Mouse (Mus musculus) MEL (cell line): Measurements from ENCODE around the gene Traf2. TPM values are rescaled to one million over a fixed set of nuclear protein-coding genes. Genes with fewer than 3 reads are reported as not detected.

Experiments used
- DNase-seq: peaks from one replicate; pipeline ENCODE4 v3.0.0; 2011; ENCODE audit warnings: low read depth, low spot score
- H3K27ac ChIP-seq: 2 replicates; pipeline ENCODE4 v1.5.1; 2012; ENCODE audit warnings: low read depth, mild to moderate bottlenecking, control low read depth, low read length, moderate library complexity; ENCODE audit not compliant: control insufficient read depth
- H3K27me3 ChIP-seq, 2 experiments: fragments of 150-350 bp in 1 of 2; sonication (generic) in 1 of 2; 2 replicates each; pipeline ENCODE4 v1.6.1; 2012; ENCODE audit warnings: low read length in 2 of 2, mild to moderate bottlenecking in 2 of 2, improper control_type of control experiment in 1 of 2, moderate library complexity in 1 of 2; ENCODE audit not compliant: insufficient read depth in 2 of 2, control insufficient read depth in 1 of 2
- H3K36me3 ChIP-seq, 2 experiments: 2 replicates each; pipeline ENCODE4 v1.6.1; 2012 to 2014; ENCODE audit warnings: low read length in 2 of 2, improper control_type of control experiment in 1 of 2, inconsistent platforms in 1 of 2, mild to moderate bottlenecking in 1 of 2; ENCODE audit not compliant: insufficient read depth in 2 of 2, control insufficient read depth in 1 of 2
- H3K4me1 ChIP-seq, 2 experiments: fragments of 150-350 bp in 1 of 2; sonication (generic) in 1 of 2; 2 replicates each; pipeline ENCODE4 v1.6.1; 2012; ENCODE audit warnings: low read length in 2 of 2, improper control_type of control experiment in 1 of 2, mild to moderate bottlenecking in 1 of 2; ENCODE audit not compliant: insufficient read depth in 2 of 2, control insufficient read depth in 1 of 2
- H3K4me3 ChIP-seq, 2 experiments: fragments of 150-350 bp in 1 of 2; sonication (generic) in 1 of 2; 2 replicates each; pipeline ENCODE4 v1.5.1; 2012; ENCODE audit warnings: low read depth in 2 of 2, low read length in 2 of 2, mild to moderate bottlenecking in 2 of 2, moderate library complexity in 2 of 2, control low read depth in 1 of 2, improper control_type of control experiment in 1 of 2; ENCODE audit not compliant: control insufficient read depth in 1 of 2, insufficient read depth in 1 of 2
- H3K79me2 ChIP-seq: 2 replicates; pipeline ENCODE4 v1.6.1; 2012; ENCODE audit warnings: mild to moderate bottlenecking, low read length, moderate library complexity; ENCODE audit not compliant: control insufficient read depth, poor library complexity, insufficient read depth
- H3K9ac ChIP-seq: 2 replicates; pipeline ENCODE4 v1.6.1; 2012; ENCODE audit warnings: low read depth, mild to moderate bottlenecking, control low read depth, low read length, moderate library complexity; ENCODE audit not compliant: control insufficient read depth, poor library complexity, severe bottlenecking
- H3K9me3 ChIP-seq: fragments of 150-350 bp; sonication (generic); replicated peaks from 2 replicates; pipeline ENCODE4 v1.6.1; 2012; ENCODE audit warnings: mild to moderate bottlenecking, low read length, improper control_type of control experiment, moderate library complexity; ENCODE audit not compliant: insufficient read depth
- CHD1 ChIP-seq: IDR thresholded peaks from 2 replicates; pipeline ENCODE4 v1.6.1; 2012; ENCODE audit warnings: low read depth, mild to moderate bottlenecking, inconsistent platforms, low read length, improper control_type of control experiment
- CTCF ChIP-seq, 3 experiments: IDR thresholded peaks in 2 of 3; conservative IDR thresholded peaks in 1 of 3; 2 replicates each; pipeline ENCODE4 v1.5.1; 2011 to 2012; ENCODE audit warnings: low read length in 3 of 3, low read depth in 2 of 3, mild to moderate bottlenecking in 2 of 3, improper control_type of control experiment in 1 of 3, inconsistent platforms in 1 of 3, mixed read lengths in 1 of 3, moderate library complexity in 1 of 3; ENCODE audit not compliant: control insufficient read depth in 1 of 3, insufficient read depth in 1 of 3, poor library complexity in 1 of 3, severe bottlenecking in 1 of 3
- E2F4 ChIP-seq: IDR thresholded peaks from 2 replicates; pipeline ENCODE4 v1.6.1; 2011; ENCODE audit warnings: low read depth, low read length, improper control_type of control experiment, borderline replicate concordance
- EP300 ChIP-seq, 2 experiments: IDR thresholded peaks; 2 replicates each; pipeline ENCODE4 v1.6.1; 2011; ENCODE audit warnings: improper control_type of control experiment in 2 of 2, low read length in 2 of 2, low read depth in 1 of 2, mild to moderate bottlenecking in 1 of 2
- ETS1 ChIP-seq: IDR thresholded peaks from 2 replicates; pipeline ENCODE4 v1.6.1; 2012; ENCODE audit warnings: low read depth, mild to moderate bottlenecking, inconsistent platforms, low read length, improper control_type of control experiment, moderate library complexity
- GATA1 ChIP-seq: IDR thresholded peaks from 2 replicates; pipeline ENCODE4 v1.6.1; 2011; ENCODE audit warnings: low read depth, low read length, improper control_type of control experiment
- JUND ChIP-seq: IDR thresholded peaks from 2 replicates; pipeline ENCODE4 v1.6.1; 2011; ENCODE audit warnings: low read depth, mild to moderate bottlenecking, improper control_type of control experiment, low read length
- KAT2A ChIP-seq: conservative IDR thresholded peaks from 2 replicates; pipeline ENCODE4 v1.6.1; 2012; ENCODE audit warnings: low read depth, low read length, improper control_type of control experiment, inconsistent platforms
- MYC ChIP-seq: IDR thresholded peaks from 2 replicates; pipeline ENCODE4 v1.6.1; 2011; ENCODE audit warnings: low read depth, mild to moderate bottlenecking, low read length, improper control_type of control experiment, moderate library complexity
- NELFE ChIP-seq: IDR thresholded peaks from 2 replicates; pipeline ENCODE4 v1.6.1; 2011; ENCODE audit warnings: low read depth, low read length, improper control_type of control experiment
- POLR2A ChIP-seq, 2 experiments: IDR thresholded peaks; 2 replicates each; pipeline ENCODE4 v1.6.1; 2011 to 2012; ENCODE audit warnings: low read length in 2 of 2, mild to moderate bottlenecking in 2 of 2, control low read depth in 1 of 2, improper control_type of control experiment in 1 of 2, low read depth in 1 of 2, moderate library complexity in 1 of 2; ENCODE audit not compliant: control insufficient read depth in 1 of 2, insufficient read depth in 1 of 2, poor library complexity in 1 of 2
- POLR2AphosphoS5 ChIP-seq: IDR thresholded peaks from 2 replicates; pipeline ENCODE4 v1.6.1; 2012; ENCODE audit warnings: low read depth, borderline replicate concordance, mild to moderate bottlenecking, inconsistent platforms, low read length, moderate library complexity, mixed read lengths
- RAD21 ChIP-seq: IDR thresholded peaks from 2 replicates; pipeline ENCODE4 v1.6.1; 2011; ENCODE audit warnings: mild to moderate bottlenecking, low read depth, low read length, improper control_type of control experiment
- RCOR1 ChIP-seq: IDR thresholded peaks from 2 replicates; pipeline ENCODE4 v1.6.1; 2012; ENCODE audit warnings: low read depth, mild to moderate bottlenecking, inconsistent platforms, low read length, improper control_type of control experiment
- SIN3A ChIP-seq: IDR thresholded peaks from 2 replicates; pipeline ENCODE4 v1.6.1; 2012; ENCODE audit warnings: low read length, improper control_type of control experiment, inconsistent platforms
- SMC3 ChIP-seq: IDR thresholded peaks from 2 replicates; pipeline ENCODE4 v1.6.1; 2011; ENCODE audit warnings: low read depth, low read length, improper control_type of control experiment
- TCF12 ChIP-seq: IDR thresholded peaks from 2 replicates; pipeline ENCODE4 v1.6.1; 2014; ENCODE audit warnings: low read depth, mild to moderate bottlenecking, inconsistent platforms, low read length, improper control_type of control experiment, moderate library complexity
- UBTF ChIP-seq: IDR thresholded peaks from 2 replicates; pipeline ENCODE4 v1.6.1; 2012; ENCODE audit warnings: low read depth, mild to moderate bottlenecking, inconsistent platforms, low read length, improper control_type of control experiment, moderate library complexity, borderline replicate concordance; ENCODE audit not compliant: insufficient read depth
- USF1 ChIP-seq: IDR thresholded peaks from 2 replicates; pipeline ENCODE4 v1.6.1; 2014; ENCODE audit warnings: low read depth, mild to moderate bottlenecking, inconsistent platforms, low read length, improper control_type of control experiment, moderate library complexity
- ZC3H11A ChIP-seq: IDR thresholded peaks from 2 replicates; pipeline ENCODE4 v1.6.1; 2012; ENCODE audit warnings: low read depth, mild to moderate bottlenecking, inconsistent platforms, low read length, improper control_type of control experiment
- polyA plus RNA-seq, 2 experiments: library from polyadenylated mRNA; stranded (reverse) in 1 of 2; unstranded in 1 of 2; fragments of >175 nt in 1 of 2; fragments of >200 nt in 1 of 2; gene quantifications; 2 replicates each; pipeline versions ENCODE4 v1.2.1 to v1.2.4; 2012; ENCODE audit warnings: low replicate concordance in 2 of 2, low read depth in 1 of 2; ENCODE audit not compliant: insufficient read length in 2 of 2, insufficient read depth in 1 of 2, missing spikeins in 1 of 2
- total RNA-seq: library from RNA; depleted of rRNA; stranded (reverse); fragments of 300-350 nt; gene quantifications from 2 replicates; pipeline ENCODE4 v1.2.3, GENCODE M21; 2012

Traf2 gene
- total and polyA plus RNA-seq, 3 experiments: 19.9 to 28.3 TPM; not detected in 1

GRCm38 (mm10) chr2:25533707-25534106, 13.0 kb downstream of the Traf2 start:
- Histone ChIP-seq H3K27ac (peak overlapping the region; percentile 27; the same call in 1 of the 2 replicates), H3K27me3 (no peaks in the 10 kb centered on the region), H3K79me2 (no peaks in the 10 kb centered on the region; the same call in 1 of the 2 replicates), H3K4me1 (peaks cover 0 to 8% of the 10 kb centered on the region in 2 experiments; a peak in 3 of 4 replicates), H3K9me3 (no peaks in the 10 kb centered on the region), H3K4me3 (no peak overlapping the region), H3K9ac (no peak overlapping the region), H3K36me3 (peaks cover 3 to 21% of the 10 kb centered on the region in 2 experiments)
- TF ChIP-seq EP300 (IDR thresholded peaks at IDR 0.05; ENCODE audit: low read depth in 1 of 2, low read length in 2 of 2) (no peak), TCF12 (no peak), RAD21 (no peak), UBTF (no peak), CHD1 (no peak), ETS1 (no peak), SMC3 (no peak), KAT2A (no peak), ZC3H11A (no peak), MYC (no peak), NELFE (no peak), CTCF (IDR thresholded peaks at IDR 0.05 in 2 of 3, conservative IDR thresholded peaks at IDR 0.05 in 1 of 3; ENCODE audit: control insufficient read depth in 1 of 3, insufficient read depth in 1 of 3, low read depth in 2 of 3, low read length in 3 of 3, poor library complexity in 1 of 3, severe bottlenecking in 1 of 3) (no peak), E2F4 (no peak), POLR2AphosphoS5 (no peak), SIN3A (no peak)
- no peak for DNase-seq

- H3K4me3 ChIP-seq: no peak overlapping the region
- no peaks in the 10 kb centered on the region for H3K79me2 ChIP-seq
- H3K4me1 ChIP-seq: no peaks in the 10 kb centered on the region
- peaks cover 0 to 11% of the 10 kb centered on the region in 2 experiments; a peak in 2 of 4 replicates for H3K36me3 ChIP-seq
- H3K9ac ChIP-seq: no peak overlapping the region
- no peak for DNase-seq
- no peak overlapping the region for H3K27ac ChIP-seq
- no peaks in the 10 kb centered on the region for H3K9me3 ChIP-seq
- no peaks in the 10 kb centered on the region for H3K27me3 ChIP-seq
- no peak for TF ChIP-seq SIN3A
- no peak for TF ChIP-seq USF1
- TF ChIP-seq POLR2A (IDR thresholded peaks at IDR 0.05; ENCODE audit: control insufficient read depth in 1 of 2, insufficient read depth in 1 of 2, low read depth in 1 of 2, low read length in 2 of 2, poor library complexity in 1 of 2): no peak
- TF ChIP-seq JUND: no peak
- TF ChIP-seq RCOR1: no peak
- no peak for TF ChIP-seq GATA1
Observed at GRCm38 (mm10) chr2:25526510-25527302, 20.0 kb downstream of the Traf2 start.
